Mouse (Mus musculus) bone marrow macrophage, adult 2 months (primary cell): ENCODE data around the gene Dip2b.

Experiments
- CTCF ChIP-seq: IDR thresholded peaks from 2 replicates; pipeline ENCODE4 v1.5.1; 2012; ENCODE audit warnings: low read depth, mild to moderate bottlenecking, low read length, moderate library complexity
- POLR2A ChIP-seq: IDR thresholded peaks from 2 replicates; pipeline ENCODE4 v1.6.1; 2012; ENCODE audit warnings: mild to moderate bottlenecking, low read depth, low read length, borderline replicate concordance

GRCm38 (mm10) chr15:100199790-100200189 lies 161.3 kb downstream of the Dip2b start:
- no peak for TF ChIP-seq CTCF
- TF ChIP-seq POLR2A, result no peak
